Mouse (Mus musculus): Measurements from ENCODE around the gene Tapbpl.

Tapbpl gene

DNA sequence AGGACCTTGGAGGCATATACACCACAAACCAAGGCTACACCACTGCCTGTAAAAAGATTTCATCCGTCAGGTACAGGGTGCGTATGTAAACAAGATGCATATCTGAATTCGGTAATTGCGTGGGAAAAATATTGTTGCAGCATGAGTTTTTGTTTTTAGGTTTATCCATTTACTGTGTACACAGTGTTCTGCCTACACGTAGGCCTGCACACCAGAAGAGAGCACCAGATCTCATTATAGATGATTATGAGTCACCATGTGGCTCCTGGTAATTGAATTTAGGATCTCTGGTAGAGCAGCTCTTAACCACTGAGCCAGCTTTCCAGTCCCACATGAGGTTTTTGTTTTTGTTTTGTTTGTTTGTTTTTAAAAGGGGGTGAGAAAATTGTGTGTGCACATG lies 34.5 kb downstream of the Tapbpl start:
- DNase-seq (ENCODE audit: low spot score in 2 of 2): no peak

DNA sequence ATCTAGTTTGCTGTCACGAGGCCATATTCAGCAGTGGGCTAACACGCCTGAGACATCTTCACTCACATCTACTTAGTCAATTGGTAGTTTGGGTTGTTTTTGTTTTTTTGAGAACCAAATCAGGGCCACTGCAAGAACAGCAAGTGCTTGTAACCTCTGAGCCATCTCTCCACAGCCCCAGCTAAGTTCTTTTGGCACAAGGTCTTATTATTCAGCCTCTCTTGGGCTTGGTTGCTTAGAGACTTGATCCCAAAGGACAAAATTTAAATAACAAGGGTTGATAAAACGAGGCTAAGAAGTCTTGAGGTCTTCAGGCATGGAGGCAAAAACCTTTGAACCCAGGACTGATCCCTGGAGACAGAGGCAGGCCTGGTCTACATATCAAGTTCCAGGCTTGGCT lies 35.4 kb downstream of the Tapbpl start:
- no peak for DNase-seq (ENCODE audit: low spot score in 2 of 2)

DNA sequence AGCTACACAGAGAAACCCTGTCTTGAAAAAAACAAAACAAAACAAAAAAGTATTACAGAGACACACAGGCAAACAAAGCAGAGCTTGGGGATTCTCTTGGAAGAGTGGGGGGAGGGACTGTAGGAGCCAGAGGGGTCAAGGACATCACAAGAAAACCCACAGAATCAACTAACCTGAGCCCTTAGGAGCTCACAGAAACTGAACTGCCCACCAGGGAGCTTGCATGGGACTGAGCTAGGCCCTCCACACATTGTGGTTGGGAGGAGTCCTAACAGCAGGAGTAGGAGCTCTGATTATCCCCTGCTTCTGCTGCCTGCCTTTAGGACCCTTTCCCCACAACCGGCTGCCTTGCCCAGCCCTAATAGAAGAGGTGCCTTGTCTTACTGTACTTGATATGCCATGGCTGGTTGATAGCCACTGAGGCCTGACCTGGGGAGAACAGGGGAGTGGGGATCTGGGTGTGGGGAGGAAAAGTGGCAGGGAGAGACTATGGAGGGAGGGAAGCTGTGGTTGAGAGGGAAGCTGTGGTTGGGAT lies 36.1 kb downstream of the Tapbpl start:
- DNase-seq (ENCODE audit: low spot score in 2 of 2): no peak

DNA sequence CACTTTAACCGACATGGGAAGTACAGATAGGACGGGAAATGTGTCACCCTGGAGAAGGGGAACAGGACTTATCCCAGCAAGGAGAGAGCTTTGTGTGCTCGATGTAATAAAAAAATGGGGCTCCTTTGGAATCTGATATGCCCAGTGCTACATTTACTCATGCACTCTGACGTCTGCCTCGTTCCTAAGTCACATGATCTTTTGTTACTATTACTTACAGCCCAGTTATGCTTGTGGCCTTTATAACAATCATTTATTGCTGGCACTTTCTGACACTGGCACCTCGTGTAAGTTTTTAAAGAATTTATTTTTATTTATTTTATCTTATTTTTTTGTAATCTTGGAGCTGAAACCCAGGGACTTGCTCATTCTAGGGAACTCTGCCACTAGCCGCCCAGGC lies 38.3 kb downstream of the Tapbpl start:
- no peak for DNase-seq (ENCODE audit: low spot score in 2 of 2)

DNA sequence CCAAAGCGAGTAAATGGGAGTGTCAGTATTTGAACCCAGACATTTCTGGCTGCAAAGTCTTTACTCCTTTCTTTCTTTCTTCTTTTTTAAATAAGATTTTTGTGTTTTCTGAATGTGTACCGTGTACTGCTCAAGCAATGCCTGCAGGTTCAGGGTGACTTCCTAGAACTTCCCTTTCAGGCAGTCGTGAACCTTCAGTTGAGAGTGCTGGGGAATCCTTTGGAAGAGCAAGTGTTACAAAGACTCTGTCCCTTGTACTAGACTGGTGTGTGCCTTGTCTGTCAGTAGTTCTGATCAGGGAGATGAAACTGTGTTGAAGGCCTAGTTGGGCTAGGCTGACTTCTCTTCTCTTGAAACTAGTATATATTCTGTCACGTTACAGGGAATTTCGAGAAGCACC lies 38.8 kb downstream of the Tapbpl start:
- DNase-seq (ENCODE audit: low spot score in 2 of 2): no peak

DNA sequence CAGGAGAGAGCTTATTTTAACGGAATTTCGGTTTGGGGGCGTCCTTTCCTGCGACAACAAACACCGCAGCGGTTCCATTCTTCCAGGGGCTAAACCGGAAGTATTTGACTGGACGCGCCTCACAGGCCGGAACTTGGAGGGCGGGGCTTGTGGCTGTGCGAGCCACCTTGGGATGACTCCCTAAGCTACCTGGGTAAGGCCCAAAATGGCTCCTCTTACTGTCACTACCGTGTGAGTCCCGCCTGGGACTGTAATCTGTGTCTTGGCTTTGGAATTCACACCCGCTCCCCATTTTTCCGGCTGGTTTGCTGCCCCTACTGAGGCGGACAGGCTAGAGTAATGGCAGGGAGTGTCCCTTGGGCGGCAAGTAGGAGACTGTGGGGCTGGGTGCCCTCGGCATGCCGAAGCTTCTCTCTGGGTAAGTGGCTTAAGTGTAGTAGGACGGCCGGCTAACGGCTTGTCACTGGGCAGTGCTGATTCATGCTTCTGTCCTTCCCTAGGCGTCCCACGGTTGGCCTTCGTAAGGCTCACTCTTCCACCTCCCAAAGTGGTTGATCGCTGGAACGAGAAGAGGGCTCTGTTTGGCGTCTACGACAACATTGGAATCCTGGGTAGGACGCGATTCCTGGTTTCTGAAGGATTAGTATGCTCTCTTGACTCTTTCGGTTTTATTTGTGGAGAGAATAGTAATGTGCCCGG lies 39.5 kb downstream of the Tapbpl start:
- peak; percentile 95 for DNase-seq (ENCODE audit: low spot score in 2 of 2)

DNA sequence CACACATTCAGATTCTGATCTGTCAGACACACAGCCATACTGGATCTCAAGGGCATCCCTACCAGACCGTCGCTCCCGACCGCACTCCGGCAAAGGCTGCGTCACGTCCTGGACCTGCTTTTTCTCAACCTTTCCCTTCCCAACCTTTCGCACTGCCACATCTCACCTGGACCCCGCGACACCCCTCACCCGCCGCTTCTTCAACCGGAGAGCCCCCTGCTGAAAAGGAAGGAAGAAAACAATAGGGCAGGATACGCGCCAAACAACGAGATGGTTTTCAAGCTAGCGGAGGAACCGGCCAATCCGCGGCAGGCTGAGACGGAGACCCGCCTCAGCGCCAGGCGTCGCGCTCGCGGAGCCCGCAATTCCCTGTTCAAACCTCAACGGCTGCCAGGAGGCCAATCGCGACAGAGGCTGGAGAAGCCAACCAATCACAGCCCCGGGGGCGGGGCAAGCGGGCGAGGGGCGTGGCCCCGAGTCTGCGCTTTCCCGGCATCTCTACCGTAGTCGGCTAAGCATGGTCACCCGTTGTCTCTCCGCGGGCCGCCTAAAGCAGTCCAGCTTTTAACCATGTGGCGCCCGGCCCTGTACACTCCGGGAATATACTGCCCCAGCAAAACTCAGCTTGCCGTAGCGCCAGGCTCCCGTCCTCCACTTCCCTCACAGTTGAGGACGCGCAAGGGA lies 40.2 kb downstream of the Tapbpl start, which contains the start of the genes Ncapd2 and Mrpl51:
Ncapd2 (minus strand) TSS at position 370 of the 684 bp plus-strand sequence.
Mrpl51 (plus strand) TSS at position 470 of the 684 bp plus-strand sequence.
- DNase-seq (ENCODE audit: low spot score in 2 of 2): peak; percentile 99

DNA sequence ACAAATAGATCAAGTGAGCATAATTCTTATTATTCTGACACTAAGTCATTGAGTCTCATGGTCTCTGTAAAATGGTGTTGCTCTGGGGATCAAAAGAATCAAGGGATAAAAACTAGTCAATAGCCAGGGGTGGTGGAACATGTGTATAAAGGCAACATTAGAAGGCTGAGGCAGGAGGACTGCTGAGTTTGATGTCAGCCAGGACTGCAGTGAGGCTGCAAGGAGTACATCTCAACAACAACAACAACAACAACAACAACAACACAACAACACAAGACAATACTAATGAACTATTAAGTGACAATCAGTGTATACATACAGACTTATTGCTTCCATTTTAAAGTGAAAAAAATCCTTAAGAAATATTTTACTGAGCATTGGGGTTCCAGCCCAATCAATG lies 40.8 kb downstream of the Tapbpl start:
- DNase-seq (ENCODE audit: low spot score in 2 of 2): no peak

DNA sequence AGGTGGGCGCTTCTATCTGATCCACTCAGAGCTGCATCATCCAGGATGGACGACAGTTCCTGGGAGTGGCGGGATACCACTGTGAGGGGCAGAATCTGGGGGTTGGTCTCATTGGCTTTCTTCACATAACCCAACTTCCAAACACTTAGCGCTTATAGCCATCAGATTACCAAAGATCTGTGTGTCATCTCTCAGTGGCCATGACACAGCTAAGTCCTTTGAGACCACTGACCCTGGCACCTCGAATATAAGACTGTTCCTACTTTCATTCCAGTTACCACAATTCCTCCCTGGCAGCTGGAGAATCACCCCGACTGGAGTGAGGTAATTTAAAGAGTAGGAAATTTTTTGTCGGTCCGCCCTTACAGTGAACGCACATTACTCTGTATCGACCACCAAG lies 45.5 kb downstream of the Tapbpl start:
- DNase-seq (ENCODE audit: low spot score in 2 of 2): no peak

DNA sequence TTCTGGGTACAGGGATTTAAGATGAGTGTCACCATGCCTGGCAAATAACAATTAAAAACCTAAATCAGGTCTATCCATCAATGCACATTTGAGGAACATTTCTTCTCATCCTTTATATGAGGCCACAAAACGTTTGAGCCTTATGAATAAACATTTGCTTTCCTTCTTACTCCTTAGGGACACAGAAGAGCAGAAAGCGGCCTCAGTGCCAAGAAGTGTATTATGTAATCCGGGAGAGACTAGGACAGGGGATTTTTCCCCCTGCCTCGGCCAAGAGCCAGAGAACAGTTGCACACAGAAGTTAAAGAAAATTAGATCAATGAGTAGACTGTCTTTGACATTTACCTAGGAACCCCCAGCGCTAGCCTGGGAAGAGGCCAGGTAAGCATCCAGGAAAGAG lies 49.5 kb downstream of the Tapbpl start:
- DNase-seq (ENCODE audit: low spot score in 2 of 2): no peak

DNA sequence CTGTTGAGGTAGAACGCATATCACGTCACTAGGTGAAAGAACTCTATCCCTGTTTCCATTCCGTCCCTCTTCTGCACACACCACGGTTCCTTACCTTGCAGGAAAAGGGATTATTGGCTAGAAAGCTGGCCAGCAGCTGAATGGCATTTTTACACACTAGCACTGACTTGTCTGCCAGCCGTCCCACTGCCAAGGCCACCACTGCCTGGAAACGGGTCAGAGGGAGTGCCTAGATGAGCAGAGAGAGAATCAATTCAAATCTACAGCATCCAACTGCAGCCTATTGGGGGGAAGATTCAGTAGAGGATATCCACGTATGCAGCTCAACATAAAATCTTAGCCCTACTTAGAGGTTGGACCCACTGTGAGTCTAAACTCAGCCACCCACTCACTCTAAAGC lies 52.1 kb downstream of the Tapbpl start:
- peak in 1 of 2 experiments; percentile 23 for DNase-seq (ENCODE audit: low spot score in 2 of 2)

DNA sequence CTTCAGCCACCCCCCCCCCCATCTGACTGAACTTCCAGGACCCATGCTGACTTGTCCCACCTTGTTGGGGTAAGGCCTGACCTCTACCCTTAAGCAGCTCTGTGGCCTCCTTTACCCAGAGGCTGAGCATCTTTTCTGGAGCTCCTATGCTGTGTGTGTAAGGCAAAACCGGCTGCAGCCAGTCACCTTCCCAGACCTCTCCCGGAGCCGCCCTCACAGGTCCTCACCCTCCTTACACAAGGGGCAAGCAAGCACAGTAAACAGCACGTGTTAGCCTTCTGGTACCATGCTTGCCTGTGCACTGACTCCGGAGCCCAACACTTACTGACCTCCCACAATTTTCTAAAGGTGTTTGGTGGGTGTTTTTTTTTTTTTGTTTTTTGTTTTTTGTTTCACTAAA lies 56.2 kb downstream of the Tapbpl start:
- no peak for DNase-seq (ENCODE audit: low spot score in 2 of 2)
